Mouse (Mus musculus) forebrain, embryonic 16.5 days (tissue): ENCODE measurements at regions not wholly inside any gene's neighbourhood (a gene's known extent, or its start where the extent isn't known, plus 50 kb on each side); places are given as distances from the start of the nearest gene placed in this dataset.

Experiments
- ATAC-seq: fragments of 200-750 bp; cut with Nextera tagmentation; 2 replicates; pipeline ENCODE4 v1.8.0; 2017; ENCODE audit warnings: mild to moderate bottlenecking, moderate library complexity
- H3K27ac ChIP-seq: fragments of 300-500 bp; sonication (generic); 2 replicates; pipeline ENCODE4 v1.5.1; 2014; ENCODE audit warnings: low read length, control low read depth
- H3K27me3 ChIP-seq: fragments of 300-500 bp; sonication (generic); replicated peaks from 2 replicates; pipeline ENCODE4 v1.6.1; 2014; ENCODE audit warnings: low read length; ENCODE audit not compliant: control insufficient read depth, insufficient read depth
- H3K36me3 ChIP-seq: fragments of 300-500 bp; sonication (generic); 2 replicates; pipeline ENCODE4 v1.6.1; 2014; ENCODE audit not compliant: control insufficient read depth, insufficient read depth
- H3K4me1 ChIP-seq: fragments of 300-500 bp; sonication (generic); replicated peaks from 2 replicates; pipeline ENCODE4 v1.6.1; 2014; ENCODE audit warnings: low read length; ENCODE audit not compliant: control insufficient read depth, insufficient read depth
- H3K4me2 ChIP-seq: fragments of 300-500 bp; sonication (generic); 2 replicates; pipeline ENCODE4 v1.6.1; 2014; ENCODE audit warnings: mild to moderate bottlenecking, low read length, control low read depth
- H3K4me3 ChIP-seq: fragments of 300-500 bp; sonication (generic); replicated peaks from 2 replicates; pipeline ENCODE4 v1.5.1; 2014; ENCODE audit warnings: mild to moderate bottlenecking, low read length, control low read depth
- H3K9ac ChIP-seq: fragments of 300-500 bp; sonication (generic); replicated peaks from 2 replicates; pipeline ENCODE4 v1.6.1; 2014; ENCODE audit warnings: low read depth, low read length, control low read depth
- H3K9me3 ChIP-seq: fragments of 300-500 bp; sonication (generic); 2 replicates; pipeline ENCODE4 v1.6.1; 2016; ENCODE audit warnings: low read length; ENCODE audit not compliant: control insufficient read depth
- WGBS: fragments of 180-500 bp; shearing (Covaris S2); extraction: QIAGEN DNeasy Blood & Tissue Kit; methylation state at CpG from one replicate; pipeline ENCODE4 v1.1.7; 2014; 5-methylcytosine and 5-hydroxymethylcytosine counted together

- ATAC-seq = no peak
- H3K4me1 ChIP-seq = no peaks in the 10 kb centered on the region
- no peak overlapping the region for H3K27ac ChIP-seq
- no peaks in the 10 kb centered on the region for H3K27me3 ChIP-seq
- no peak overlapping the region for H3K4me3 ChIP-seq
- no peaks in the 10 kb centered on the region for H3K36me3 ChIP-seq
- 72% methylated on average over 4 of the region's 4 CpGs for WGBS
- H3K9ac ChIP-seq = no peak overlapping the region
- no peaks in the 10 kb centered on the region for H3K9me3 ChIP-seq
- H3K4me2 ChIP-seq = no peak overlapping the region
Measured at GRCm38 (mm10) chr16:84581166-84581565, 66.2 kb downstream of the A730009L09Rik start.

- ATAC-seq = no peak
- no peaks in the 10 kb centered on the region for H3K36me3 ChIP-seq
- H3K9me3 ChIP-seq = no peaks in the 10 kb centered on the region
- WGBS = 85% methylated on average over 7 of the region's 7 CpGs
- no peak overlapping the region for H3K27ac ChIP-seq
- H3K27me3 ChIP-seq = no peaks in the 10 kb centered on the region
- no peak overlapping the region for H3K4me3 ChIP-seq
- H3K4me2 ChIP-seq = no peak overlapping the region
- no peaks in the 10 kb centered on the region for H3K4me1 ChIP-seq
- H3K9ac ChIP-seq = no peak overlapping the region
Measured at GRCm38 (mm10) chr16:84583323-84583722, 68.4 kb downstream of the A730009L09Rik start.

GRCm38 (mm10) chr16:84583773-84584229 lies 68.9 kb downstream of the A730009L09Rik start:
- no peaks in the 10 kb centered on the region for H3K4me1 ChIP-seq
- no peak for ATAC-seq
- WGBS = 89% methylated on average over 19 of the region's 19 CpGs
- H3K4me2 ChIP-seq = no peak overlapping the region
- no peak overlapping the region for H3K4me3 ChIP-seq
- no peak overlapping the region for H3K9ac ChIP-seq
- H3K36me3 ChIP-seq = no peaks in the 10 kb centered on the region
- H3K9me3 ChIP-seq = no peaks in the 10 kb centered on the region
- H3K27me3 ChIP-seq = no peaks in the 10 kb centered on the region
- H3K27ac ChIP-seq = no peak overlapping the region

- H3K9me3 ChIP-seq = no peaks in the 10 kb centered on the region
- H3K4me1 ChIP-seq = no peaks in the 10 kb centered on the region
- ATAC-seq = no peak
Measured at GRCm38 (mm10) chr16:84584724-84585399, 69.9 kb downstream of the A730009L09Rik start.

GRCm38 (mm10) chr16:84592978-84593377 lies 78.1 kb downstream of the A730009L09Rik start:
- Histone ChIP-seq H3K4me3 (no peak overlapping the region), H3K4me2 (no peak overlapping the region)
- 74% methylated on average over 2 of the region's 2 CpGs for WGBS

More at GRCm38 (mm10) chr16:84584724-84585399, 69.9 kb downstream of the A730009L09Rik start:
- H3K27ac ChIP-seq = no peak overlapping the region
- H3K36me3 ChIP-seq = no peaks in the 10 kb centered on the region
- no peak overlapping the region for H3K9ac ChIP-seq
- H3K4me2 ChIP-seq = no peak overlapping the region
- H3K4me3 ChIP-seq = no peak overlapping the region
- WGBS = 91% methylated on average over 14 of the region's 14 CpGs
- no peaks in the 10 kb centered on the region for H3K27me3 ChIP-seq

GRCm38 (mm10) chr16:84602969-84603368 lies 88.0 kb downstream of the A730009L09Rik start:
- no peak overlapping the region for H3K9ac ChIP-seq
- 89% methylated on average over 8 of the region's 8 CpGs for WGBS
- H3K36me3 ChIP-seq = no peaks in the 10 kb centered on the region
- no peaks in the 10 kb centered on the region for H3K9me3 ChIP-seq
- no peak for ATAC-seq
- H3K27me3 ChIP-seq = no peaks in the 10 kb centered on the region
- no peak overlapping the region for H3K4me3 ChIP-seq
- no peaks in the 10 kb centered on the region for H3K4me1 ChIP-seq
- no peak overlapping the region for H3K27ac ChIP-seq
- H3K4me2 ChIP-seq = no peak overlapping the region

More at GRCm38 (mm10) chr16:84592978-84593377, 78.1 kb downstream of the A730009L09Rik start:
- Histone ChIP-seq H3K9ac (no peak overlapping the region), H3K27ac (no peak overlapping the region), H3K4me1 (no peaks in the 10 kb centered on the region), H3K9me3 (no peaks in the 10 kb centered on the region), H3K27me3 (no peaks in the 10 kb centered on the region), H3K36me3 (no peaks in the 10 kb centered on the region)
- ATAC-seq = no peak

GRCm38 (mm10) chr16:84603465-84604205 lies 88.7 kb downstream of the A730009L09Rik start:
- H3K9me3 ChIP-seq = no peaks in the 10 kb centered on the region
- H3K27ac ChIP-seq = no peak overlapping the region
- no peak overlapping the region for H3K4me2 ChIP-seq
- H3K9ac ChIP-seq = no peak overlapping the region
- no peaks in the 10 kb centered on the region for H3K36me3 ChIP-seq
- H3K27me3 ChIP-seq = no peaks in the 10 kb centered on the region
- no peak for ATAC-seq
- 95% methylated on average over 1 of the region's 1 CpGs for WGBS
- H3K4me3 ChIP-seq = no peak overlapping the region
- H3K4me1 ChIP-seq = no peaks in the 10 kb centered on the region

- Histone ChIP-seq H3K27ac (no peak overlapping the region), H3K4me1 (no peaks in the 10 kb centered on the region), H3K9me3 (no peaks in the 10 kb centered on the region), H3K9ac (no peak overlapping the region), H3K27me3 (no peaks in the 10 kb centered on the region), H3K36me3 (no peaks in the 10 kb centered on the region), H3K4me3 (no peak overlapping the region), H3K4me2 (no peak overlapping the region)
- 82% methylated on average over 9 of the region's 9 CpGs for WGBS
- ATAC-seq = no peak
Measured at GRCm38 (mm10) chr16:84604272-84604975, 89.5 kb downstream of the A730009L09Rik start.
